In genomic region chr1:38671019-38671418, GRCm38 (mm10) we compare ENCODE assay signal across 1 mouse cellular context.
TF ChIP-seq lines count a peak whose summit lies in the region.

No protein-coding gene starts in this region.

TF ChIP-seq in MEL, 35 proteins besides CTCF, POLR2A, EP300 and RAD21 (continued from another document):
- TF ChIP-seq SIN3A (IDR thresholded peaks at IDR 0.05; ENCODE audit: low read length) (peak; percentile 54; the same call in 1 of the 2 replicates), JUND (IDR thresholded peaks at IDR 0.05; ENCODE audit: low read depth, low read length) (no peak), BHLHE40 (IDR thresholded peaks at IDR 0.05; ENCODE audit: borderline replicate concordance, low read depth, low read length) (no peak), RCOR1 (IDR thresholded peaks at IDR 0.05; ENCODE audit: low read depth, low read length) (0 out of 2 replicates have a peak, but pooled peaks have one; percentile 29), ZNF384 (IDR thresholded peaks at IDR 0.05; ENCODE audit: low read depth, low read length) (0 out of 2 replicates have a peak, but pooled peaks have one; percentile 7), USF2 (IDR thresholded peaks at IDR 0.05; ENCODE audit: borderline replicate concordance in 1 of 2, insufficient read depth in 1 of 2, low read depth in 1 of 2, low read length in 2 of 2) (no peak), USF1 (IDR thresholded peaks at IDR 0.05; ENCODE audit: low read depth, low read length) (no peak), MAFK (IDR thresholded peaks at IDR 0.05; ENCODE audit: borderline replicate concordance, low read depth, low read length) (no peak)
